Mouse (Mus musculus): ENCODE measurements around the gene Traf3ip3.

GRCm38 (mm10) chr1:193230531-193230930 is 29.0 kb upstream of the Traf3ip3 start:
- TF ChIP-seq CTCF (conservative IDR thresholded peaks at IDR 0.05; ENCODE audit: low read length) (no peak), POU5F1 (IDR thresholded peaks at IDR 0.05; ENCODE audit: borderline replicate concordance, low read length) (no peak)

All from E14TG2a.4 (cell line).